Mouse (Mus musculus): Measurements from ENCODE around the gene Srrm1.
"Not testable (repeated sequence)": the region's sequence is repeated elsewhere in the genome, so short reads cannot be mapped to it uniquely, and the experiment has no call there.

Srrm1 gene

DNA sequence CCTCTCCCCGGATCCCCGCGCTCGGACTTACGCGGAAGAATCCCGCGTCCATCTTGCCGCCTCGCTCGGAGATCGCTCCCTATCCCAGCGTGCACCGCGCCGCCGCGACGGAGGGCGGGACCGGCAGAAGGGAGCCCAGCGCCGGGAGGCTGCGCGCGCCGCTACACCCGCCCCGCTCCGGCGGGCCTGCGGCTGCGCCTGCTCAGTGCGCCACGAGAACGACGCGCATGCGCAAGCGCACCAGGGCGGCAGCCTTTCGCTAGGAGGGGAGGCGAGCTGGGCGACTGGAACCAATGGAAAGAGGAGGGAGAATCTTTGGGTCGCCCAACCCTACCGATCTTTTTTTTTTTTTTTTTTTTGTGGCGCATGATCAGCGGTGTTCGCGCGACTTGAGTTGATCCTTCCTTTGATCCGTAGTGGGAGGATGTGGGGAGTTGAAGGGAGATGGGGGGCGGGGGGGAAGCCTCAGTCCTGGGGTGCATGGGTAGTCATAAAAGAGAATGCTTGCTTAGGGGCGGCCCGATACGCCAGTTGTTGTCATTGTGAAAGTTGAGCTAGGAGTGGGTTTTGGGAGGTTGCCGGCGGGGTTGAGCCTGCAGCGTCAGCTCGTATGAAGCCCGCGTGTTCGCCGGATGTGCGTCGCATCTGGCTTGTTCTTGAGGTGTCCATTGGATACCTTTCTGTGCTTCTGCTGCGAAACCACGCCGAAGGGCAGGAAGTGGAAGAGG, at the start of gene Srrm1:
TSS of gene Srrm1 (minus strand) at position 256 of the 728 bp plus-strand sequence.
- peak; percentile 100 for DNase-seq

DNA sequence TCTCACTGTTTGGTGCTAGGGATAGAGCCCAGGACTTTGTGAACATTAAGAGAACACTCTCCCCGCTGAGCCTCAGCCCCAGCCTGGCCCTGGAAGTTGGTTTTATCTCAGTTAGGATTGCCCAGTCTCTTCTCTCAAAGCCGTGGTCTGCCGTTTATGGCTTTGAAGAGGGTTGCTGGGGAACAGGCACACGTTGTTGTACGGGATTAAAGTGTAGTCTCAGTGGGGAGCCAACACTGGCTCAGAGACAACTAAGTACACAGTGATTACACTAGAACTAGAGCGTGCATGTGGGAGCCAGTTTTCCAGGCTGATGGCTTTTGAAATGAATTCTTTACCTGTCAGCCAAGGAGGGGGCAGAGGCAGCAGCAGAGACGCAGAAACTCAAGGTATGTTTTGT, 48.8 kb upstream of the Srrm1 start:
- DNase-seq = no peak

DNA sequence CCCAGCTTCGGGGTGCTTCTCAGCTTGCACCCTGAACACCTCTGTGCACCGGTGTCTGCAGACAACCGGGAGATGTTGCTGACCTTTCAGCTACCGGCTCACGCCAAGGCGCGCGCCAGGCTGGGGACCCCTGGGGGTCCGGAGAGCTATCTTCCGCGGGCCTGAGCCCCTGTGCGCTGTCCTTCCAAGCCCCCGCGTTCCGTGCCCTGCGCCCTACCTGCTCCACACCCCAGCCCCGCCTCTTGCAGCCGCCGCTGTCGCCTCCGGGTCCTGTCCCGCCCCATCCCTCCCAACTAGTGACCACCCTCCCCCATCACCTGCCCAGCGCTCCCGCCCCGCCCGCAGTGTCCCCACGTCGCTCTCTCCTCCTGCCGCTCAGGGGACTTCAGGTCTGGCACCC, 44.9 kb upstream of the Srrm1 start, which contains the start of gene Ncmap:
TSS of gene Ncmap (minus strand) at position 237 of the 400 bp plus-strand sequence.
- DNase-seq = no peak

DNA sequence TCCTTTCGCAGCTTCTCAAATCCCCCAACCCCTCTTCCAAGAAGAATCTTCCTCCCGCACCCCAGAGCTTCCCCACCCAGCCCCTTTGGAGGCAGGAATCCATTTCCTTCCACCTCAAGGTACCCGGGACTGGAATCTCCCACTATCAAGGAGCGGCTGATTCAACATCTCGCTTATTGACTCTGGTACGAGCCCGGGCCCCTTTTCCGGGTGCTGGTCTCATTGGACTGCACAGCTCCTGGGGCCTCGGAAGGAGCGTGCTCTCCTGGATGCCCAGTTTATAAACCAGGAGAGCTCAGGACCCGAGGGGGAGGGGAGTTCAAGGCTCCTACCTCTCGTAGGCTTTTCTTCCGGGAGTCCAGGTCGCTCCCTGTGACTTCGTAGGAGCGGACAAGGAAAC, 44.4 kb upstream of the Srrm1 start:
- no peak for DNase-seq

DNA sequence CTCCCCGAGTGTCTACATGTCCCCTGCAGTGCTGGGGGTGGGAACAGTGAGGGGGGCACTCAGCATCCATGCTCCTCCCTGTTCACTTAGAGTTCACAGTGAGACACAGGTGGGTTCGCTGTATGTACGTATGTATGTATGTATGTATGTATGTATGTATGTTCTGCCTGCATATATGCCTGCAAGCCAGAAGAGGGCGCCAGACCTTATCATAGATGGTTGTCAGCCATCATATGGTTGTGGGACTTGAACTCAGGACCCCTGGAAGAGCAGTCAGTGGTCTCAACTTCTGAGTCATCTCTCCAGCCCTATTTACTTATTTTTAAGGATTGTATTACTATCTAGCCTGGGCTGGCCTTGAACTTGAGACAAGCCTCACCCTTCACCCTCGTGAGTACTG, 43.2 kb upstream of the Srrm1 start:
- DNase-seq = no peak

DNA sequence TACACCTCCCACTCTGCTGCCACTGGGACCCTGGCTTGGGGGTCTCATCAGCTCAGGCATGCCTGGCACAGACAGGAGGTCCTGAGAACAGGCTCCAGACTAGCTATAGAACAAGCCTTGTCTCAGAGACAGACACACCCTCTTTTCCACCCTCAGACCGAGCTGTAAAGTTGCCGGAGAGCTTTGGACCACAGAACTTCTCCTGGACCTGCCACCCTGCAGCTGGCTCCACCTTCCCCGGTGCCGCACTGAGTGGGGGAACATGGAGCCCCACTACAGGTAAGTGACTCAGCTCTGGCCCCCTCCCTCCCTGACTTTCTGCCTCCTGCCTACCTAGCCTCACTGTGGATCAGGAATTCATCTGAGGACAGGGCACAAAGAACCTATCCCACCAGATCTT, 42.3 kb upstream of the Srrm1 start:
- no peak for DNase-seq

DNA sequence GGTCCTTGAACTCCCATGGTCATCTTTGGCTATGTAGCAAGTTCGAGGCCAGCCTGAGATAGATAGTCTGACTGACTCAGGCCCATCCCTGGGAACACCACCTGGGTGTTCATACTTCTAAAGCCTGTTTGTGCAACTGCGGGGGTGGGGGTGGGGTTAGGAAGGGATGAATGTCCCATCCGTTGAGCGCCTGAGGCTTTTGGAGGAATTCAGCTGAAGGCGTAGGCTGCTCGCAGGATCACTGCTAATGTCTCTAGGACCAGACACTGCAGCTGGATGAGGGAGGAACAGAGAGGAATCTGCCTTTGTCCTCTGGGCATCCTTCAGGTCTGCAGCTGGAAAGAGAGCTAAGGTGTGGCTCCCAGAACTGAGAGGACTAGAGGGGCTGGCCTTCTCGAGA, 41.5 kb upstream of the Srrm1 start:
- no peak for DNase-seq

DNA sequence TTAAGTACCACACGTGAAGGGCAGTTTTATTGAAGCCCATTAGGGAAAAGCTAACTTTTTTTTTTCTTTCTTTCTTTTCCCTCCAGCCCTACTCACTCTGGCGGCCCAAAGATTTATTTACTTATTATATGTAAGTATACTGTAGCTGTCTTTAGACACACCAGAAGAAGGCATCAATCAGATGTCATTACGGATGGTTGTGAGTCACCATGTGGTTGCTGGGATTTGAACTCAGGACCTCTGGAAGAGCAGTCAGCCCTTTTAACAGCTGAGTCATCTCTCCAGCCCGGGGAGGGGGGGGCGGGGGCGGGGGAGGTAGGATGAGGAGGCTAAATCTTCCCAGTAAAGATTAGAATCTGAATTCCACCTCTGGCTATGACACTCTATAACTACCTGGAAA, 40.3 kb upstream of the Srrm1 start:
- no peak for DNase-seq

DNA sequence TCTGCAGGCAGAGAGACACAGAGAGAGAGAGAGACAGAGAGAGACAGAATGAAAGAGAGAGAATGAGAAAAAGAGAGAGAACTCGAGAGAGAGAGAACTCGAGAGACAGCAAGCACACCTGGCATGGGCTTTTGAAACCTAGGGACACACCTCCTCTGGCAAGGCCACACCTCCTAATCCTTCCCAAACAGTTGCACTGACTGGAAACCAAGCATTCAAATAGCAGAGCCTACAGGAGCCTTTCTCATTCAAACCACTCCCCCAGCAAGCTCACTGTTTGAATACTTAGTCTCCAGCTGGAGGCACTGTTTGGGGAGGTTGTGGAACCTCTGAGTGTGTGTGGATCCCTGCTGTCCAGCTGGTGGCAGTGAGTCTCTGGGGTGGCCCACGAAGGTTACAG, 39.7 kb upstream of the Srrm1 start:
- DNase-seq = no peak

DNA sequence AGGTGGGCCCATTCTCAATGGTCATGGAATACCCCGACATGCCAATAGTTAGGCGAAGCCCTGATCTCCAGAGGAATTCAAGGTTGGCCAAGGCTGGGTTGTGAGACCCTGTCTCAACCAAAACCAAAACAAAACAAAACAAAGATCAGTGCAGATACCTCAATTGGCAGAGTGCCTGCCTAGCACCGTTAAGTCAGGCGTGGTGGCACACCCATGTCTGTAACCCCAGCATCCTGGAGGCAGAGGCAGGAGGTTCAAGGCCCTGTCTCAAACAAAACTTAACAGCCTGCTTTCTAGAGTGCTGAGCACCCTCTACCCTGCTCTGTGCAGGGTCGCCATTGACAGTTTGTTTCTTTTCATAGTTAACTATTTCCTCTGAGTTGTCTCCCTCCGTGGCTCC, 37.9 kb upstream of the Srrm1 start:
- no peak for DNase-seq

DNA sequence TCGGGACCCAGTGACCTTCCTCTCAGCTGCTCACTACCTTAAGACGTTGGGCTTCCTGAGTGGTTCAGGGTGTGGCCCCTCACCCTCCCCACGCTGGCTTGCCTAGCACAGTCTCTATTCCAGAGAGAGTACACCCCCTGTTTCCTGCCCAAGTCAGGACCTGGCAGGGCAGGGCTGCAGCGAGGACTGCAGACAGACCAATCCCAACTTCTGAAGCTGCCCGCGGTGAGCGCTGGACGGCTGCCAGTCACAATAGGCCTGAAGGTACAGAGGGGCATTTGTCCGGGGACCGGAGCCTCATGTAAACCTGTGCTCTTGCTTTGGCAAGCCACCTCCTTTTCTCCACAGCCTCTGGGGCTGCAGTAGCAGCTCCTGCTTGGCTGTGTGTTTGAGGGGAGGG, 32.5 kb upstream of the Srrm1 start:
- DNase-seq = no peak

DNA sequence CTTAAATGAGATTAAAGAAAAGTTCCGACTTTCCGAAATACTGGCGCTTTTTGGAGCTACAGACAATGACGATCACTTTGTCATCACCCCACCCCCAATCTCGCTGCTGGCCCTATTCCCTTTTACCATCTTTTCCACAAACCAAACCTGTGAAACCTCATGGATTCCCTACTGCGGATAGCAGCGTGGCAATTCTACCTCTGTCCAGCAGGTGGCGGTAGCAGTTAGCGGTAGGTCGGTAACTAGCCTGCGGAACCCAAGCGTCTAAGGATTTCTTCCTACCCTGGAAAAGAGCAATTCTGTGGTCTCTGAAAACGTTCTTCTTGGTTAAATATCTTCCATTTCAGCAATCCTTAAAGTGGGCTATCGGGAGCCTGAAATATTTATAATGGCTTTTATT, 29.2 kb upstream of the Srrm1 start:
- DNase-seq = no peak

DNA sequence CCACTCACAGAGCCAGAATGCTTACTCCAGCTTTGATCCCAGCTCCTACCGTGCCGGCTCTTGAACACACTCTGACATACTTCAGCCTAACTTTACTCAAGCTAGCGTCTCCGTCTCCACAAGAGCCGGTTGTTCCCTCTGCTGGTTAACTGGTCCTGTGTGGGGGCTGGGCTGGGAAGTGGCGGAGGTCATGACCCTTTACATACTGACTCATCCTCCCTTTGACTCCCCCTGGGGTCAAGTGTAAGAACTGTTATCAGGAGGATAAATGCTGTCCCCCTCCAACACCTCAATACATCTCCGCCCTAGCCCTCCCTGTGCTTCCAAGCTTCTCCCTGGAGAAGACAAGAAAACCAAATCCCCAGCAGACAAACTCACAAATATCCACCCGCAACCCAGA, 28.2 kb upstream of the Srrm1 start:
- DNase-seq = no peak

DNA sequence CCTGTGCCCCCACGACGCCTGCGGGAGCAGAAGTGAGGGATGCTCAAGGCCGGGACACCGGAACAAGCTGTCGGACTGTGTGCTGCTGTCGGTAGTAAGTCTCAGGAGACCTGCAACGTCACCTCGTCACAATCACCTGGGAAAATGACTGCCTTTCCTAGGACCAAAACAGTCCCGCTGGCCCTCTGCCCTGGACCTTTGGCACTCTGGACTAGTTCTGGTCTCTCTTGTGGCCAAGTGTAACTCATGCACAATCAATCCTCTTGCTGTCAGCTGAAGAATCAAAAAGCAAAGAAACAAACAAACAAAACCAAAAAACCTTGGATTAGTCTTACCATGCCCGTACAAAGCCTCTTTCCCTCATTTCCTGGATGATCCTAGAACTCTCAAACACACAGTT, 24.1 kb upstream of the Srrm1 start:
- DNase-seq = no peak

DNA sequence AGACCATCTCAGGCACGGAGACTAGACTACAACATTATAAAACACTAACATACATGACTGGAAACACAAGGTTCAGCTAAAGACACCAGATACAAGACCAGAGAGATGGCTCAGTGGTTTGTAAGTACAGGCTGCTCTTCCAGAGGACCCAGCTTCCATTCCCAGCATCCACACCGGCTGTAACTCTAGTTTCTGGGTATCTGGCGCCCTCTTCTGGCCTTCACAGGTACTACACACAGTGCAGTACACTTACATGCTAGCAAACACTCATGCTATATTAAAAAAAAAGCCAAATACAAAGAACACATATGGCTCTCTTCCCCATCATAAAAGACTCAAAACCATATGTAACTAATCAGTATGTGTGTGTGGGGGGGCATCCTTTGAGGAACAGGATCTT, 22.3 kb upstream of the Srrm1 start:
- DNase-seq = no peak

DNA sequence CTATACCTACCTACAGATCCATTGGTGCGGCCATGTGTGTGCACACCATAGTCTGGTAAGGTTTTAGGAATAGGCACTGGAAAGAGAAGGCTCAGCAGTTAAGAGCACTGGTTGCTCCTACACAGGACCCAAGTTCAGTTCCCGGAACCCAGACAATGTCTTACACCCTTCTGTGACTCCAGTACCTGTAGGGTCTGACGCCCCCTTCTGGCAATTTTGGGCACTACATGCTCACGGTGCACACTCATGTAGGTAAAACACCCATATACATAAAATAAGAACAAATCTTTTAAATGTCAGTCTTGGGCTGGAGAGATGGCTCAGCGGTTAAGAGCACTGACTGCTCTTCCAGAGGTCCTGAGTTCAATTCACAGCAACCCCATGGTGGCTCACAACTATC, 20.2 kb upstream of the Srrm1 start:
- no peak for DNase-seq

DNA sequence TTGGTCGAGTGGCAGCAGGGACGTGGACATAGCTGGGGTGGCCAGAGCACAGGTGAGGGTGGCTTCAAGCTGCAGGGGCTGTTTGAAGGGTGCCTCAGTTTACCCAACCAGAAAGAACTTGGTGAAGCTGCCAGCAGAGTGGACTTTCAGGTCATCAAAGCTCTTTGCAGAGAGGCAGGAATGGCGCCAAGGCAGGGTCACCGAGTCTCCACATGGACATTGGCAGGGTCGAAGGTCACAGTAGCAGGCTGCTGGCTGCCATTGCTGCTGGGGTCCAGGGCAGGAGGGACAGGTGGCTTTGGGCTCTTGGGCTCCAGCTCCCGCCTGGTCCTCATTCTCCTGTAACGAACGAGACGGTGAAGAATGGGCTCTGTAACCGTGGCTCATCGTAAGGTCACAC, 17.3 kb upstream of the Srrm1 start:
- DNase-seq = no peak

DNA sequence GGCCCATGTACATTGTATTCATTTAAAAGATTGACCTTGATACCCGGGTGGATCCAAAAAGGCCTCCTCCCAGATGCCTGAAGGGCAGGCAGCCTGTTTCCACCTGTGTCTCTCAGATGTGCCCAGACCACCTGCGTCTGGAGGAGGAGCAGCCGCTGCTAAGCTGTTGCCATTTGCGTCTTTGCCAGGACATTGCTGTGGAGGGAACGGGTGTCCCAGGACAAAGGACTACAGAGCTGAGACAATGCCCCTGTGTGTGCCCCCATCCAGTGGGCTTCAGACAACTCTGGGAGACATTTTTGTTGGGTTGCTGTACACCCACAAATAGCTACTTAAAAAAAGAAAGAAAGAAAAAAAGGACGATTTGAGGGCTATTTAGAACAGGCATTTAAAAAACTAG, 9.7 kb upstream of the Srrm1 start:
- DNase-seq = no peak

DNA sequence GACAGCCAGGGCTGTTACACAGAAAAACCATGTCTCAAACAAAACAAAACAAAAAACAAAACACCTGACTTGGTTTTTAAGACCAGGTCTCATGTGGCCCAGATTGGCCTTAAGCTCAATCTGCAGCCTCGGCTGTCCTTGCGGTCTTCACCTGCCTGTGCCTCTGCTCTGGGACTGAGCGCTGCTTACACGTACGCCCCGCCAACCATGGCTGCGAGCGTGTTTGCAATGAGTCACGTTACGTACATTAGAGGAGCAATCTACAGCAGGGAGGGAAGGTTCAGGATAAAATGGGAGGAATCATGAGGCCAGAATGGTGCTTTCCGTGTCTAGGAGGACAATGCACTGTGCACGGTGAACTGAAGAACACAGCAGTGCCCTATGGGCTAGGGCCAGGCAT, 8.6 kb upstream of the Srrm1 start:
- DNase-seq = no peak

DNA sequence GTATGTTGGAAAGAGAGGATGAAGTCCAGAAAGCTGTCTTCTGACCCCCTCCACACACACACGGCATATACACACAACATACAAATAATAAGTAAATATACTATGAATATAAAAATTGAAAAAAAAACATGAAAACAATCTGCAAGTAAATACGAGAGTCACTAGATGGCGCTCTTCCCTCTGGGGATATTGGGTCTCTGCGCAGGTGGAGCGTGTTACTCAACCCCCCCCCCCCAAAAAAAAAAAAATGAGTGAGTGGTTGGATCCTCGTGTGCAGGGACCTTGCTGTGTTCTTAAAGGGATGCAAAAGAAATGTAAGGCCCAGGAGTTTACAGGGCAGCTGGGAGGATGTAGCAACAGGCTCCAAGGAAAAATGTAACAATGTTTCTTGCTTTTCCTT, 5.6 kb upstream of the Srrm1 start:
- DNase-seq = peak; percentile 81

DNA sequence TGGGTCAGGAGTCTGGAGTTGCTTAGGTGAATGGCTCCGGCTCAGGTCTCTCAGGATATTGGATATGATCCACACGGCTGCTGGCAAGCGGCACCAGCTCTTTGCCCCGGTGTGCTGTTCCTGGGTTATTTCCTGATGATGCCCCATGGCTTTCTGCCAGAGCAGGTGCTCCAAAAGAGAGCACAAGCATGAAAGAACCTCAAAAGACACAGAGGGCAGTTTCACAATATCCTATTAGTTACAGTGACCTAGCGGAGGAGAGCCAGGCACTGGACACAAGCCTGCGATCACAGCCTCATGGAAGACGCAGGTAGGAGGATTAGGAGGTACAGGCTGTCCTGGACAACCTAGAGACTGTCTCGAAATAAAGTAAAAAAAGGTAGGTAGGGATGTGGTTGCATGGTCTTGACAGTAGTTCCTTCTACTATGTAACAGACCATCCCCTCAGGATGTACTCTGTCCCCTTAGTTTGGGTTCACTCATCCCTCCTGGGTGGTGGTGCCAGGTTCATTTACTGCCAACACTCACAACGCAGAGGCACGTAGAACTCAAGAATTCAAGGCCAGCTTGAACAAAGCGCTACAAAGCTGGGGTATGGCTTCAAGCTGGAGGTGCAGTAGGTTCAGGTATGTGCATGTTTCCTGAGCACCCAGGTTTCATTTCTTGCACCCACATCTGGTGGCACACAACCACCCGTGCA, 4.2 kb upstream of the Srrm1 start:
- peak; percentile 86 for DNase-seq

DNA sequence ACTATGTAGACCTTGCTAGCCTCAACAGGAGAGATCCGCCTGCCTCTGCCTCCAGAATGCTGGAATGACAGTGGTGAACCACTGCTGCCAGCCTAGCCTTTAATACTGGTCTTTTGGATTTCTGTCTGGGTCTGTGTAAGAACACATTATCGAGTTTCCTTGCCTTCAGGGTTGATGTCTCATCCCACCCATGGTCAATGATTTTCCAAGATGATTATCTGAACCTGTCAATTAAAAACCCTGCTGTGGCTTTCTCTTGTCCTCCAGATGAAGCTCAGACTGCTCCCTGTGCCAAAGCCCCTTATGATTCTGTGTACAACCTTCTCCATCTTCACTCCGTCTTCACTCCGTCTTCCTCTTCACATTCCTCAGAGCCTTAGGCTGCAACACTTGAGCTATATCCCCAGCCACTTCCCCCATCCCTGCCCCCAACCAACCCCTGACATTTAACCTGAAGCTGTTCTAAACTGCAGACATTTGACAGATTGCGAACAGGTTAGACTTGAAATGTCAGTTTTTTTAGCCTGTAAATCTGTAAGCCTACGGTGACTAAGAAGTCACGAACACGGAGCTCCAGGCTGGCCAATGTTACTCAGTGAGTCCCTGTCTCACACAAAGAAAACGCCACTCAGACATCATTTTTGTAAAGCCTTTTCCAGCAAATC, 2.9 kb upstream of the Srrm1 start:
- no peak for DNase-seq

DNA sequence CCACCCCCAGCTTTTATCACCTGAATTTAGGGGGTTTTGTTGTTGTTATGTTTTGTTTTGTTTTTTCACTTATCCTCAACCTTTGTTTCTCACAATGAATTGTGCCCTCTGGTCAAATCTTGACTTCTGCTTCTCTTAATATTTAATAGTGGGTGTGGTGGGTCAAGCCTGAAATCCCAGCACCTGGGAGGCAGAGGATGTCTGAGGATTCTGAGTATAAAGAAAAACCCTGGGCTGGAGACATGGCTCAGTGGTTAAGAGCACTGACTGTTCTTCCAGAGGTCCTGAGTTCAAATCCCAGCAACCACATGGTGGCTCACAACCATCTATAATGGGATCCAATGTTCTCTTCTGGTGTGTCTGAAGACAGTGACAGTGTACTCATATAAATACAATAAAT, 1.6 kb upstream of the Srrm1 start:
- not testable (repeated sequence) for DNase-seq

DNA sequence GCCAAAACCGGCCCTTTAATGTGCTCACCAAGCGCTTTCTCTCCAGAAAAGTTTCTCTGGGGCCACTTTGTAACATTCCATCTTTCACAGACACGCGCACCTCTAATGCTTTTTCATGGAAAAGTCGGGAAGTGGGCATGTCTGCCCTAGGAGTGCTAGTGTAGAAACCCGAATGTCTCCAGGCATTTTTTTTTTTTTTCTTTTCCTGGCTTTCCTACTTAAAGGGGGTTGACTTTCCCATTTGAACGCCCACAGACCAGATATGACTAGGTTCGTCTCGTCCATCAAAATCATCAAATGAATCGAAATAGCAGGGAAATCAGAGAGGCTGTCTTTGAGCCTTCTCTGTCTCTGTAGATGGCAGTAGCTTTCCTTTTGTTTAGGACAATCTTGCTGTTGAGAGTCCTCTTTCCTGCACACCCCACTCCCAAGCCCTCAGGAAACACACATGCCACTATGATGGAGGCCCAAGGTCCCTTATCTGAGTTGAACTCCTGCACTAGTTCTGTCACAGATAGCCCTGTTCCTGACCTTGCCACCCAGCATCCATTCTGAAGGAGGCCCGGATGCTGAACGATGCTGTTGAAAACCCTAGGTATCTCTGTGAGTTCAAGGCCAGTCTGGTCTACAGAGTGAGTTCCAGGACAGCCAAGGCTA, 801 bp upstream of the Srrm1 start:
- DNase-seq = peak; percentile 90

Measured in heart, adult 11 months (tissue).